Mouse (Mus musculus) limb, embryonic 11.5 days (tissue): ENCODE results near the gene Sez6l2. TPM values are rescaled to one million over a fixed set of nuclear protein-coding genes. Genes with fewer than 3 reads are reported as not detected.

Source experiments
- ATAC-seq: fragments of 200-750 bp; cut with Nextera tagmentation; 2 replicates; pipeline ENCODE4 v1.8.0; 2017; ENCODE audit warnings: low read depth; ENCODE audit not compliant: insufficient number of reproducible peaks, low FRiP score, low TSS enrichment
- DNase-seq: peaks from one replicate; pipeline ENCODE4 v3.0.0-alpha.2; 2015; ENCODE audit warnings: low spot score
- H3K27ac ChIP-seq: fragments of 300-500 bp; sonication (generic); replicated peaks from 2 replicates; pipeline ENCODE4 v1.5.1; 2014; ENCODE audit warnings: low read depth, mild to moderate bottlenecking, low read length
- H3K27me3 ChIP-seq: fragments of 300-500 bp; sonication (generic); 2 replicates; pipeline ENCODE4 v1.6.1; 2014; ENCODE audit warnings: mild to moderate bottlenecking, low read length, mixed read lengths; ENCODE audit not compliant: control insufficient read depth, insufficient read depth
- H3K36me3 ChIP-seq: fragments of 300-500 bp; sonication (generic); 2 replicates; pipeline ENCODE4 v1.6.1; 2014; ENCODE audit warnings: mild to moderate bottlenecking, low read length, moderate library complexity, mixed read lengths; ENCODE audit not compliant: control insufficient read depth, insufficient read depth
- H3K4me1 ChIP-seq: fragments of 300-500 bp; sonication (generic); 2 replicates; pipeline ENCODE4 v1.6.1; 2014; ENCODE audit warnings: low read length, mixed read lengths; ENCODE audit not compliant: control insufficient read depth, insufficient read depth
- H3K4me2 ChIP-seq: fragments of 300-500 bp; sonication (generic); 2 replicates; pipeline ENCODE4 v1.6.1; 2014; ENCODE audit warnings: low read depth, mild to moderate bottlenecking, moderate library complexity; ENCODE audit not compliant: severe bottlenecking
- H3K4me3 ChIP-seq: fragments of 300-500 bp; sonication (generic); 2 replicates; pipeline ENCODE4 v1.5.1; 2014; ENCODE audit warnings: low read depth, low read length
- H3K9ac ChIP-seq: fragments of 300-500 bp; sonication (generic); 2 replicates; pipeline ENCODE4 v1.6.1; 2014; ENCODE audit warnings: mild to moderate bottlenecking, low read length
- H3K9me3 ChIP-seq: fragments of 300-500 bp; sonication (generic); 2 replicates; pipeline ENCODE4 v1.6.1; 2016; ENCODE audit warnings: low read length; ENCODE audit not compliant: control insufficient read depth
- WGBS: fragments of 180-500 bp; shearing (Covaris S2); extraction: QIAGEN DNeasy Blood & Tissue Kit; methylation state at CpG from one replicate; pipeline ENCODE4 v1.1.7; 2014; 5-methylcytosine and 5-hydroxymethylcytosine counted together
- polyA plus RNA-seq: library from polyadenylated mRNA; unstranded; fragments of >200 nt; fragmentation: Nextera tagmentation; extraction: Ambion mirVana; gene quantifications from 2 replicates; pipeline ENCODE4 v1.2.1, GENCODE M21; 2014

The Sez6l2 gene
- polyA plus RNA-seq, 1 experiment from 2014 or later, result 0.16 TPM

DNA sequence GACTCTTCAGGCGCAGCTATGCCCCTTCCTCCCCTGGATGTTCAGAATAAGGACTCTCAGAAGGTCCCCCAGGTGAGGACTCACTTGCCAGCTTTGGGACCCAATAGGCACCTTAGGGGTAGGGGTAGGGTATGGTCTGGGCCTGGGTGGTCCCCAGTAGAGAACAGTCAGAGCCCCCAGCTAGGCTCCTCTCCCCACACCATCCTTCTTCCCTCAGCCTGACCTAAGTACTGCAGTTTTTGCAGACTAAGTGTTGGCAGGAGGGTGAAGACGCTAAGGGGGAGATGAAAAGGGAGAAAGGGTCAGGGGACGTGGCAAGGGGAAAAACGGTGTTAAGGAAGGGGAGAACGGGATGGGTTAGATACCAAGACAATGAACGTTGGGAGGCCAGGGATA, 67.6 kb downstream of the Sez6l2 start:
- ATAC-seq, result no peak
- no peak overlapping the region for H3K4me2 ChIP-seq
- no peak overlapping the region for H3K9ac ChIP-seq
- H3K4me3 ChIP-seq, result no peak overlapping the region
- WGBS, result 54% methylated on average over 6 of the region's 6 CpGs
- peak overlapping the region; percentile 24; the same call in 1 of the 2 replicates for H3K27ac ChIP-seq
- peaks cover 48% of the 10 kb centered on the region for H3K4me1 ChIP-seq
- H3K9me3 ChIP-seq, result no peaks in the 10 kb centered on the region
- H3K36me3 ChIP-seq, result peaks cover 13% of the 10 kb centered on the region
- H3K27me3 ChIP-seq, result no peaks in the 10 kb centered on the region
- DNase-seq, result no peak

GRCm38 (mm10) chr7:127018416-127019305, 68.3 kb downstream of the Sez6l2 start:
- DNase-seq (no peak), ATAC-seq (no peak)
- 77% methylated on average over 15 of the region's 15 CpGs for WGBS
- Histone ChIP-seq H3K9me3 (no peaks in the 10 kb centered on the region), H3K4me3 (no peak overlapping the region), H3K36me3 (peaks cover 21% of the 10 kb centered on the region), H3K27ac (no peak overlapping the region), H3K27me3 (no peaks in the 10 kb centered on the region), H3K4me2 (no peak overlapping the region; the same call in 1 of the 2 replicates), H3K9ac (no peak overlapping the region), H3K4me1 (peaks cover 55% of the 10 kb centered on the region)

- Histone ChIP-seq H3K36me3 (peaks cover 26% of the 10 kb centered on the region), H3K27ac (no peak overlapping the region), H3K9ac (peak overlapping the region; percentile 17; the same call in 1 of the 2 replicates), H3K27me3 (no peaks in the 10 kb centered on the region), H3K9me3 (no peaks in the 10 kb centered on the region), H3K4me1 (peaks cover 60% of the 10 kb centered on the region), H3K4me3 (no peak overlapping the region), H3K4me2 (peak overlapping the region; percentile 88; the same call in 1 of the 2 replicates)
- WGBS, result 79% methylated on average over 14 of the region's 14 CpGs
- no peak for ATAC-seq
- no peak for DNase-seq
Observed at GRCm38 (mm10) chr7:127019306-127019960, 69.1 kb downstream of the Sez6l2 start.

DNA sequence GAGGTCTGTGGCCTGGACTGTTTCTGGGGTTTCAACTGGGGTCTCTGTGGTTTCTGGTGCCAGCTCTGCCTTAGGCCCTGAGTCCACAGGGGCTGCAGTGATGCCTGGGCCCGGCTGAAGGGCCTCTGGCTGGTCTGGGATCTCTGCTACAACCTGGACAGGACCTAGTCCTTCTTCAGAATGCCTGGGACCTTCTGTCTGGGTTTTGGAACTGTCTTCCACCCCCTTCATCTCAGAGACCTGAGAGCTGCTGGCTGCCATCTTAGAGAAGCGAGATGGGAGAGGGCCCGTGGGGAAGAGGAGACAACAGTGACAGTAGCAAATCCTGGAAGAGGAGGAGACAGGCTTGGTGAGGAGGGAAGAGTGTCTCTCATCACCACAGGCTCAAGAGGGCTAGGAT, 69.7 kb downstream of the Sez6l2 start:
- DNase-seq, result no peak

More for the DNA sequence above, 69.7 kb downstream of the Sez6l2 start:
- no peak for ATAC-seq
- Histone ChIP-seq H3K36me3 (peaks cover 26% of the 10 kb centered on the region), H3K4me1 (peaks cover 56% of the 10 kb centered on the region), H3K27ac (peak overlapping the region; percentile 25; the same call in 1 of the 2 replicates), H3K4me3 (peak overlapping the region; percentile 46; the same call in 1 of the 2 replicates), H3K4me2 (peak overlapping the region; percentile 88), H3K27me3 (no peaks in the 10 kb centered on the region), H3K9me3 (no peaks in the 10 kb centered on the region), H3K9ac (peak overlapping the region; percentile 34; the same call in 1 of the 2 replicates)
- 59% methylated on average over 3 of the region's 3 CpGs for WGBS

Other genes with a start within 250 kb of the Sez6l2 start
- 35.9 and 37.7 TPM in 2 replicates for gene Coro1a, start 242.8 kb upstream of the Sez6l2 start, polyA plus RNA-seq
- 35.4 and 37.4 TPM in 2 replicates for gene Mapk3, start 191.0 kb upstream of the Sez6l2 start, polyA plus RNA-seq
- gene Gdpd3, start 184.2 kb upstream of the Sez6l2 start, polyA plus RNA-seq, result 1.7 and 2.4 TPM in 2 replicates
- gene Ypel3, start 173.6 kb upstream of the Sez6l2 start, polyA plus RNA-seq, result 97.8 and 112 TPM in 2 replicates
- gene Tbx6, start 169.1 kb upstream of the Sez6l2 start, polyA plus RNA-seq, result 0.45 and 0.67 TPM in 2 replicates
- gene Ppp4c, start 158.1 kb upstream of the Sez6l2 start, polyA plus RNA-seq, result 400 and 426 TPM in 2 replicates
- gene Fam57b, start 152.9 kb upstream of the Sez6l2 start, polyA plus RNA-seq, result not detected in 2 replicates
- gene 4930451I11Rik, start 118.9 kb upstream of the Sez6l2 start, polyA plus RNA-seq, result not detected in 2 replicates
- 0.85 and 1.5 TPM in 2 replicates for gene Doc2a, start 103.1 kb upstream of the Sez6l2 start, polyA plus RNA-seq
- gene Hirip3, start 88.6 kb upstream of the Sez6l2 start, polyA plus RNA-seq, result 25.9 and 29.4 TPM in 2 replicates
- gene Ino80e, start 88.2 kb upstream of the Sez6l2 start, polyA plus RNA-seq, result 117 and 118 TPM in 2 replicates
- gene Taok2, start 65.9 kb upstream of the Sez6l2 start, polyA plus RNA-seq, result 30.4 and 31.6 TPM in 2 replicates
- 14.1 and 16.5 TPM in 2 replicates for gene Tmem219, start 27.6 kb upstream of the Sez6l2 start, polyA plus RNA-seq
- 16.7 and 17.5 TPM in 2 replicates for gene Kctd13, start 21.7 kb upstream of the Sez6l2 start, polyA plus RNA-seq
- 0.32 TPM in 1 of 2 replicates, not detected in the other for gene Asphd1, start 981 bp upstream of the Sez6l2 start, polyA plus RNA-seq
- 63.7 and 68.7 TPM in 2 replicates for gene Cdipt, start 25.4 kb downstream of the Sez6l2 start, polyA plus RNA-seq
- gene Cdiptos, start 25.5 kb downstream of the Sez6l2 start, polyA plus RNA-seq, result 1.2 and 1.5 TPM in 2 replicates
- gene Mvp, start 64.1 kb downstream of the Sez6l2 start, polyA plus RNA-seq, result 2.3 and 3.0 TPM in 2 replicates
- not detected in 2 replicates for gene Pagr1b, start 65.9 kb downstream of the Sez6l2 start, polyA plus RNA-seq
- 59.5 and 88.7 TPM in 2 replicates for gene Pagr1a, start 66.8 kb downstream of the Sez6l2 start, polyA plus RNA-seq
- 26.2 and 66.8 TPM in 2 replicates for gene Gm42742, start 70.5 kb downstream of the Sez6l2 start, polyA plus RNA-seq
- gene Prrt2, start 70.6 kb downstream of the Sez6l2 start, polyA plus RNA-seq, result 7.7 and 9.2 TPM in 2 replicates
- gene Maz, start 76.5 kb downstream of the Sez6l2 start, polyA plus RNA-seq, result 84.8 TPM in 2 replicates
- 196 and 199 TPM in 2 replicates for gene Kif22, start 91.9 kb downstream of the Sez6l2 start, polyA plus RNA-seq
- gene Zg16, start 136.8 kb downstream of the Sez6l2 start, polyA plus RNA-seq, result not detected in 2 replicates
- 1.7 TPM in 2 replicates for gene AI467606, start 140.8 kb downstream of the Sez6l2 start, polyA plus RNA-seq
- gene Qprt, start 171.7 kb downstream of the Sez6l2 start, polyA plus RNA-seq, result 1.3 and 1.6 TPM in 2 replicates
- gene Spn, start 187.3 kb downstream of the Sez6l2 start, polyA plus RNA-seq, result 0.05 and 0.20 TPM in 2 replicates
- 77.0 and 83.7 TPM in 2 replicates for gene Cd2bp2, start 245.5 kb downstream of the Sez6l2 start, polyA plus RNA-seq